Mouse (Mus musculus) intestine, postnatal 0 days (tissue): Measurements from ENCODE around the gene Clpx. TPM values are rescaled to one million over a fixed set of nuclear protein-coding genes. Genes with fewer than 3 reads are reported as not detected.
A peak's percentile ranks its signal among the peaks of the same experiment; 100 is the strongest.

Source experiments
- ATAC-seq: fragments of 200-750 bp; cut with Nextera tagmentation; 2 replicates; pipeline ENCODE4 v1.8.0; 2017; ENCODE audit warnings: mild to moderate bottlenecking, moderate TSS enrichment, moderate library complexity
- H3K27ac ChIP-seq: fragments of 300-500 bp; sonication (generic); 2 replicates; pipeline ENCODE4 v1.5.1; 2014; ENCODE audit warnings: mild to moderate bottlenecking, low read depth, low read length, moderate library complexity
- H3K27me3 ChIP-seq: fragments of 300-500 bp; sonication (generic); replicated peaks from 2 replicates; pipeline ENCODE4 v1.6.1; 2014; ENCODE audit warnings: low read length, mixed read lengths; ENCODE audit not compliant: control insufficient read depth, insufficient read depth
- H3K36me3 ChIP-seq: fragments of 300-500 bp; sonication (generic); 2 replicates; pipeline ENCODE4 v1.6.1; 2014; ENCODE audit warnings: mild to moderate bottlenecking, moderate library complexity; ENCODE audit not compliant: control insufficient read depth, insufficient read depth
- H3K4me1 ChIP-seq: fragments of 300-500 bp; sonication (generic); replicated peaks from 2 replicates; pipeline ENCODE4 v1.6.1; 2014; ENCODE audit warnings: antibody characterized with exemption, low read length, mixed read lengths; ENCODE audit not compliant: control insufficient read depth, insufficient read depth
- H3K4me2 ChIP-seq: fragments of 300-500 bp; sonication (generic); replicated peaks from 2 replicates; pipeline ENCODE4 v1.6.1; 2014; ENCODE audit warnings: low read depth, mild to moderate bottlenecking, moderate library complexity
- H3K4me3 ChIP-seq: fragments of 300-500 bp; sonication (generic); 2 replicates; pipeline ENCODE4 v1.5.1; 2014; ENCODE audit warnings: low read depth, low read length
- H3K9ac ChIP-seq: fragments of 300-500 bp; sonication (generic); 2 replicates; pipeline ENCODE4 v1.6.1; 2014; ENCODE audit warnings: mild to moderate bottlenecking, low read depth, low read length
- H3K9me3 ChIP-seq: fragments of 300-500 bp; sonication (generic); 2 replicates; pipeline ENCODE4 v1.6.1; 2016; ENCODE audit warnings: mixed run types; ENCODE audit not compliant: control insufficient read depth
- CTCF ChIP-seq: sonication (generic); IDR thresholded peaks from 2 replicates; pipeline ENCODE4 v1.5.1; 2016; ENCODE audit warnings: low read depth, mild to moderate bottlenecking, control low read depth, antibody characterized with exemption, moderate library complexity
- WGBS: fragments of 180-500 bp; shearing (Covaris S2); extraction: QIAGEN DNeasy Blood & Tissue Kit; methylation state at CpG from one replicate; pipeline ENCODE4 v1.1.7; 2014; 5-methylcytosine and 5-hydroxymethylcytosine counted together
- polyA plus RNA-seq: library from polyadenylated mRNA; unstranded; fragments of >200 nt; fragmentation: Nextera tagmentation; extraction: Ambion mirVana; gene quantifications from 2 replicates; pipeline ENCODE4 v1.2.1, GENCODE M21; 2015

The Clpx gene
- polyA plus RNA-seq, 1 experiment from 2014 or later = 28.2 TPM

GRCm38 (mm10) chr9:65298761-65299160 lies 4.7 kb downstream of the Clpx start:
- no peak for ATAC-seq
- WGBS = 66% methylated on average over 3 of the region's 3 CpGs
- H3K27me3 ChIP-seq = no peaks in the 10 kb centered on the region
- TF ChIP-seq CTCF = no peak
- H3K9me3 ChIP-seq = no peaks in the 10 kb centered on the region
- H3K27ac ChIP-seq = no peak overlapping the region
- H3K36me3 ChIP-seq = peaks cover 30% of the 10 kb centered on the region
- H3K9ac ChIP-seq = no peak overlapping the region
- H3K4me1 ChIP-seq = 0 out of 2 replicates have a peak, but pooled peaks cover 5% of the 10 kb centered on the region
- no peak overlapping the region for H3K4me3 ChIP-seq
- no peak overlapping the region for H3K4me2 ChIP-seq

- Histone ChIP-seq H3K36me3 (peaks cover 30% of the 10 kb centered on the region), H3K9ac (no peak overlapping the region), H3K4me3 (no peak overlapping the region), H3K4me2 (no peak overlapping the region), H3K4me1 (0 out of 2 replicates have a peak, but pooled peaks cover 5% of the 10 kb centered on the region), H3K9me3 (no peaks in the 10 kb centered on the region), H3K27me3 (no peaks in the 10 kb centered on the region), H3K27ac (no peak overlapping the region)
- TF ChIP-seq CTCF = no peak
- WGBS = 97% methylated on average over 7 of the region's 7 CpGs
- no peak for ATAC-seq
These were observed 5.6 kb downstream of the Clpx start for GRCm38 (mm10) chr9:65299650-65300049.

- no peaks in the 10 kb centered on the region for H3K4me1 ChIP-seq
- ATAC-seq = peak; percentile 76
- TF ChIP-seq CTCF = no peak
- 53% methylated on average over 4 of the region's 4 CpGs for WGBS
- no peak overlapping the region for H3K4me3 ChIP-seq
- no peak overlapping the region for H3K4me2 ChIP-seq
- no peaks in the 10 kb centered on the region for H3K9me3 ChIP-seq
- H3K27ac ChIP-seq = peak overlapping the region; percentile 50
- no peak overlapping the region for H3K9ac ChIP-seq
- H3K36me3 ChIP-seq = peaks cover 41% of the 10 kb centered on the region
- H3K27me3 ChIP-seq = no peaks in the 10 kb centered on the region
These were observed 8.4 kb downstream of the Clpx start for GRCm38 (mm10) chr9:65302327-65302983.

GRCm38 (mm10) chr9:65303586-65303985 lies 9.5 kb downstream of the Clpx start:
- Histone ChIP-seq H3K4me1 (no peaks in the 10 kb centered on the region), H3K9me3 (no peaks in the 10 kb centered on the region), H3K9ac (no peak overlapping the region), H3K27me3 (no peaks in the 10 kb centered on the region), H3K4me2 (no peak overlapping the region), H3K4me3 (no peak overlapping the region), H3K36me3 (peaks cover 42% of the 10 kb centered on the region), H3K27ac (no peak overlapping the region)
- WGBS = 93% methylated on average over 4 of the region's 4 CpGs
- no peak for ATAC-seq
- no peak for TF ChIP-seq CTCF

- no peak for TF ChIP-seq CTCF
- Histone ChIP-seq H3K4me1 (no peaks in the 10 kb centered on the region), H3K36me3 (peaks cover 48% of the 10 kb centered on the region), H3K4me3 (no peak overlapping the region), H3K4me2 (no peak overlapping the region), H3K9ac (no peak overlapping the region), H3K27ac (no peak overlapping the region), H3K9me3 (no peaks in the 10 kb centered on the region), H3K27me3 (no peaks in the 10 kb centered on the region)
- no peak for ATAC-seq
- 57% methylated on average over 4 of the region's 4 CpGs for WGBS
These were observed 10.2 kb downstream of the Clpx start for GRCm38 (mm10) chr9:65304300-65304699.

- WGBS = 88% methylated on average over 2 of the region's 2 CpGs
- Histone ChIP-seq H3K27ac (no peak overlapping the region), H3K4me2 (no peak overlapping the region), H3K4me1 (no peaks in the 10 kb centered on the region), H3K36me3 (peaks cover 45% of the 10 kb centered on the region), H3K9me3 (no peaks in the 10 kb centered on the region), H3K9ac (no peak overlapping the region), H3K4me3 (no peak overlapping the region), H3K27me3 (no peaks in the 10 kb centered on the region)
- no peak for ATAC-seq
- no peak for TF ChIP-seq CTCF
These were observed 12.6 kb downstream of the Clpx start for GRCm38 (mm10) chr9:65306672-65307071.

GRCm38 (mm10) chr9:65308011-65308410 lies 14.0 kb downstream of the Clpx start:
- WGBS = 75% methylated on average over 1 of the region's 1 CpGs
- no peak for TF ChIP-seq CTCF
- H3K4me1 ChIP-seq = no peaks in the 10 kb centered on the region
- H3K9me3 ChIP-seq = no peaks in the 10 kb centered on the region
- H3K9ac ChIP-seq = no peak overlapping the region
- no peaks in the 10 kb centered on the region for H3K27me3 ChIP-seq
- no peak for ATAC-seq
- peaks cover 51% of the 10 kb centered on the region for H3K36me3 ChIP-seq
- no peak overlapping the region for H3K27ac ChIP-seq
- H3K4me2 ChIP-seq = no peak overlapping the region
- H3K4me3 ChIP-seq = no peak overlapping the region
